Mouse (Mus musculus): ENCODE results near the gene Ctbp1. TPM values are rescaled to one million over a fixed set of nuclear protein-coding genes. Genes with fewer than 3 reads are reported as not detected.

Ctbp1 gene
- total and polyA plus RNA-seq, 2 experiments from 2014 or later, result 165 to 295 TPM

DNA sequence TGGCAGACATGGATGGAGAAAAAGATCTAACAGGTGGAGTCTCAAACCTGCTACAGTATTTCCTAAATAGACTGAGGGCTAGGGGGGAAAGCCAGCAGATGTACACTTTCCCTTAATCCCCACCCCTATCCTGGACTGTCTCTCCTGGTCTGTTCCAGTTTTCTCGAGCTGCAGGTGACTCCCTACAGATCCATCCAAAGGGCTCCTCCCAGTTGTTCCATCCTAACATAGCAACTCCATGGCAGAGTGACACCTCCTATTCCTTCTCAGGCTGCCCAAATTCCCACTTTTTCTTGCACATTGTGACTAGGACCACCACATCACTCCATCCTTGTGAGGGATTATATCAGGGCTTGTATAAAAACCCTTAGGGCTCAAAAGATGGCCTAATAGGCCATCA is 960 bp upstream of the Ctbp1 start:
- Histone ChIP-seq H3K9ac (replicated peaks; ENCODE audit: low read depth, low read length) (no peak overlapping the region), H3K27me3 (ENCODE audit: control insufficient read depth, insufficient read depth, low read length) (no peaks in the 10 kb centered on the region), H3K4me2 (ENCODE audit: low read depth, low read length) (peak overlapping the region; percentile 84; the same call in 1 of the 2 replicates), H3K36me3 (replicated peaks; ENCODE audit: control insufficient read depth, insufficient read depth, low read length) (no peaks in the 10 kb centered on the region), H3K4me1 (ENCODE audit: control insufficient read depth, insufficient read depth) (peaks cover 30% of the 10 kb centered on the region), H3K4me3 (ENCODE audit: low read depth, low read length) (peak overlapping the region; percentile 77; the same call in 1 of the 2 replicates), H3K27ac (ENCODE audit: low read depth) (no peak overlapping the region), H3K9me3 (replicated peaks; ENCODE audit: control insufficient read depth, low read length) (no peaks in the 10 kb centered on the region)
- no peak for TF ChIP-seq CTCF (IDR thresholded peaks at IDR 0.05; ENCODE audit: low read depth)
- no peak for TF ChIP-seq EP300 (IDR thresholded peaks at IDR 0.05; ENCODE audit: low read depth)
- ATAC-seq (ENCODE audit: insufficient read depth, low read depth) (no peak), DNase-seq (ENCODE audit: low spot score) (no peak)
- 38% methylated on average over 1 of the region's 1 CpGs for WGBS

DNA sequence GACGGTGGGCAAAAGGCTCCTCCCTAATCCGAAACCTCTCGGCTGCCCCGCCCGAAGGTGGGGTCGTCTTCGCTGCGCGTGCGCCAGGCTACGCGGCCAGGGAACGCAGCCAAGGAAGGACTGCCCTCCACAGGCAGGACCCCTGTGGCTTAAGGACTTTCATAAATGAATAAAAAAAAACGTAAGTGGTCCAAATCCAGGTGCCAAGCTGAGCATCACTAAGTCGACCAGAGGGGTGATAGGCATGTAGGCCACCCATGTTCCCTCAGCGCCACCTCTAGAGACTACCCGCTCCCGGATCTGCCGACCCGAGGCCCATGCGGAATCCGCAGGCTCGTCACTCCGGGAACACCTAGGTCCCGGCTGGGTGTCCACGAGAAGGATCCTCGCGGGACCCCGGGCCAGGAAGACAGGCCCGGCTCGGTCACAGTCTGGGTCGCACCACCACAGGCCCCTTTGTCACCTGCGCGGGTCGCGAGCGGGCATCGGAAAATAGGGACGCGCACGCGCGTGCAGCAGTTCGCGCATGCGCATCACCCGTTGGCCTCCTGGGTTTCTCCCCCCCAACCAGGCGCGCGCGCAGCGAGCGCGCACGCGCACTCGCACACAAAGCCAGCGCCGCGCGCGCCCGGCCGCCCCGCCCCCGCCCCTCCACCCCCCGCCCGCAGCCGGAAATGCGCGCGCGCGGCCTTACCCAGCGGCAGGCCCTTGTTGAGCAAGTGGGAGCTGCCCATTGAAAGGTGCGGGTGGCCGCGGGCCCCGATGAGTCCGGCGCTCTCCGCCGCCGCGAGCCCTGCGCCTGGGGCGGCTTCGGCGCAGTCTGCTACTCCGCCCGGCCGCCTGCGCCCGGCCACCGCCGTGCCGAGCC is 475 bp downstream of the Ctbp1 start:
- ATAC-seq (ENCODE audit: insufficient read depth, low read depth) (peak; percentile 59), DNase-seq (ENCODE audit: low spot score) (peak; percentile 86)
- H3K27ac ChIP-seq (ENCODE audit: low read depth), result peak overlapping the region; percentile 97
- peak overlapping the region; percentile 77 for H3K4me3 ChIP-seq (ENCODE audit: low read depth, low read length)
- H3K27me3 ChIP-seq (ENCODE audit: control insufficient read depth, insufficient read depth, low read length), result no peaks in the 10 kb centered on the region
- peak overlapping the region; percentile 77 for H3K9ac ChIP-seq (replicated peaks; ENCODE audit: low read depth, low read length)
- TF ChIP-seq EP300 (IDR thresholded peaks at IDR 0.05; ENCODE audit: low read depth) (no peak), CTCF (IDR thresholded peaks at IDR 0.05; ENCODE audit: low read depth) (peak; percentile 16; the same call in 1 of the 2 replicates)
- no peaks in the 10 kb centered on the region for H3K9me3 ChIP-seq (replicated peaks; ENCODE audit: control insufficient read depth, low read length)
- peak overlapping the region; percentile 84 for H3K4me2 ChIP-seq (ENCODE audit: low read depth, low read length)
- WGBS, result under 1% methylated on average over 71 of the region's 97 CpGs
- H3K36me3 ChIP-seq (replicated peaks; ENCODE audit: control insufficient read depth, insufficient read depth, low read length), result peaks cover 2% of the 10 kb centered on the region
- H3K4me1 ChIP-seq (ENCODE audit: control insufficient read depth, insufficient read depth), result peaks cover 33% of the 10 kb centered on the region

DNA sequence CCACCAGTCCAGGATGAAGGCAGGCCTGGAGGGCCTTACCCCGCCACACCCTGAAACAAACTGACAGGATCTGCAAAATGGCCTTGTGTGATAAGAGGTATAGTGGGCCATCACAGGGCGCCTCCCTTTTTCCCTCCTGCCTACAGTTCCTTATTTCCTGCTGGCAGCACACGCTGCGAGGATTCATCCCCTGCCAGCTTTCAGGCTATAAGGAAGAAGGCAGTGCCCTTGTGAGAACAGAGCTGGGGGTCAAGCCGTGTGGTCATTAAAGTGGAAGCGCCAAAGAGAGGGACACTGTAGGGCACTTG is 1.1 kb downstream of the Ctbp1 start:
- H3K4me1 ChIP-seq (ENCODE audit: control insufficient read depth, insufficient read depth), result peaks cover 33% of the 10 kb centered on the region
- ATAC-seq (ENCODE audit: insufficient read depth, low read depth), result no peak
- no peaks in the 10 kb centered on the region for H3K9me3 ChIP-seq (replicated peaks; ENCODE audit: control insufficient read depth, low read length)
- peaks cover 8% of the 10 kb centered on the region for H3K36me3 ChIP-seq (replicated peaks; ENCODE audit: control insufficient read depth, insufficient read depth, low read length)
- H3K27me3 ChIP-seq (ENCODE audit: control insufficient read depth, insufficient read depth, low read length), result no peaks in the 10 kb centered on the region
- peak overlapping the region; percentile 97 for H3K27ac ChIP-seq (ENCODE audit: low read depth)
- TF ChIP-seq CTCF (IDR thresholded peaks at IDR 0.05; ENCODE audit: low read depth) (no peak), EP300 (IDR thresholded peaks at IDR 0.05; ENCODE audit: low read depth) (no peak)
- peak overlapping the region; percentile 77 for H3K9ac ChIP-seq (replicated peaks; ENCODE audit: low read depth, low read length)
- WGBS, result 3% methylated on average over 6 of the region's 6 CpGs
- peak overlapping the region; percentile 84 for H3K4me2 ChIP-seq (ENCODE audit: low read depth, low read length)
- H3K4me3 ChIP-seq (ENCODE audit: low read depth, low read length), result peak overlapping the region; percentile 77
- no peak for DNase-seq (ENCODE audit: low spot score)

DNA sequence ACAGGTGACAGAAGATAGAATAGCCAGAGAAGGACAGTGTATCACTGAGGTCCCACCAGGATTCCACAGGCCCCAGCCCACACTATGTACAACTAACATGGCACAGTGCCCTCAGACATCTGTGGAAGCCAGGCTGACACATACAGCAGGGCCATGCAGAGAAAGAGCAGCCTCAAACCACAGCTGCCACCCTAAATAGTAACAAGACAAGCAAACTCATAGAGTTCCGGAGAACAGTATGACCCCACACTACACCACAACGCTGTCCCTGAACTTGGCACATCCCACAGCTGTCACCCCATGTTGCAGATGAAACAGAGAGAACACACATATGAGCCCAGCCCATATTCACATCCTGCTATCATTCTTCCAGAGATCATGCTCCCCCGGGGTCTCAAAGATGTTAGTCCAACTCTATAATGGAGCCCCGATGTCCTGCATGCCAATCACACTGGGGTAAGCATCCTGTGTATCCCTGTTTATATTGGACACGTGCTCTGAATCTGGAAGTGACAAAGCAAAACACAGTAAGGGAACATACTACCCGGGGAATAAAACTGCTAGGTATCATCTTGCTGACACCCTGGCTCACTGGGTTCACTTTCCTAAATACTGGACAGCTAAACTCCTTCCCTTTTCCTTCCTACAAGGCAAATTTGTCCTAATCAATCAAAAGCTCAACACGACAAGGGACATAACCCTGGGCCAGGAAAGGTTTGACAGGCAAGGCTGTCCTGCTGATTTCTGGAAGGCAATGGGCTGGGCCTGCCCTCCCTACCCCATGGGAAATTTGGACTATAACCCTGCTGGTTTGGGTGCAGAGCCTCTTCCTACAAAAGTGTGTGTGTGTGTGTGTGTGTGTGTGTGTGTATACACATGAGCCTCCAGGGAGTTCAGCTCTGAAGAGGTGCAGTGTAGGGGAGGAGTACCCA is 1.7 kb downstream of the Ctbp1 start:
- DNase-seq (ENCODE audit: low spot score), result no peak
- peak overlapping the region; percentile 77 for H3K9ac ChIP-seq (replicated peaks; ENCODE audit: low read depth, low read length)
- TF ChIP-seq CTCF (IDR thresholded peaks at IDR 0.05; ENCODE audit: low read depth) (no peak), EP300 (IDR thresholded peaks at IDR 0.05; ENCODE audit: low read depth) (no peak)
- peaks cover 14% of the 10 kb centered on the region for H3K36me3 ChIP-seq (replicated peaks; ENCODE audit: control insufficient read depth, insufficient read depth, low read length)
- no peaks in the 10 kb centered on the region for H3K9me3 ChIP-seq (replicated peaks; ENCODE audit: control insufficient read depth, low read length)
- no peaks in the 10 kb centered on the region for H3K27me3 ChIP-seq (ENCODE audit: control insufficient read depth, insufficient read depth, low read length)
- H3K27ac ChIP-seq (ENCODE audit: low read depth), result peak overlapping the region; percentile 97
- H3K4me1 ChIP-seq (ENCODE audit: control insufficient read depth, insufficient read depth), result peaks cover 33% of the 10 kb centered on the region
- ATAC-seq (ENCODE audit: insufficient read depth, low read depth), result no peak
- peak overlapping the region; percentile 84 for H3K4me2 ChIP-seq (ENCODE audit: low read depth, low read length)
- H3K4me3 ChIP-seq (ENCODE audit: low read depth, low read length), result peak overlapping the region; percentile 77
- WGBS, result 36% methylated on average over 7 of the region's 7 CpGs

DNA sequence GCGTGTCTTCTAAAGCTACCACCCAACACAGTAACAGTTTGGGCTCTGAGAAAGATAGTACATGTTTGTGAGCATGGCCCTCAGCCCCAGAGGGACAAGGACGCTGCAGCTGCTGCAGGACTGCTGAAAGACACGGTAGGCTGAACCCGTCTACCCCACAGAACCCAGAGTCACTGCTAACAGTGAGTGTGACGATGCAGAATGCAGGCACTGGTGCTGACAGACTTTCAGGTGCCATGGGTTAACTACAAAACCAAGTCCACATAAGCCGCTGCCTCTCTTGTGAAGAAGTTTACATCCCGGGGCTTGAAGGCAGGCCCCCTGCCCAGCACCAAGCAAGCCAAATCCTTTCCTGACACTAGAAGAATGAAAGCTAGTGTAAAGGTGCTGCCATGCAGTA is 2.6 kb downstream of the Ctbp1 start:
- Histone ChIP-seq H3K9me3 (replicated peaks; ENCODE audit: control insufficient read depth, low read length) (no peaks in the 10 kb centered on the region), H3K9ac (replicated peaks; ENCODE audit: low read depth, low read length) (peak overlapping the region; percentile 3; the same call in 1 of the 2 replicates), H3K4me2 (ENCODE audit: low read depth, low read length) (no peak overlapping the region), H3K36me3 (replicated peaks; ENCODE audit: control insufficient read depth, insufficient read depth, low read length) (peaks cover 23% of the 10 kb centered on the region), H3K4me1 (ENCODE audit: control insufficient read depth, insufficient read depth) (peaks cover 33% of the 10 kb centered on the region), H3K4me3 (ENCODE audit: low read depth, low read length) (no peak overlapping the region), H3K27me3 (ENCODE audit: control insufficient read depth, insufficient read depth, low read length) (no peaks in the 10 kb centered on the region), H3K27ac (ENCODE audit: low read depth) (0 out of 2 replicates have a peak overlapping the region, but pooled peaks have one; percentile 21)
- no peak for TF ChIP-seq CTCF (IDR thresholded peaks at IDR 0.05; ENCODE audit: low read depth)
- TF ChIP-seq EP300 (IDR thresholded peaks at IDR 0.05; ENCODE audit: low read depth), result no peak
- no peak for DNase-seq (ENCODE audit: low spot score)
- ATAC-seq (ENCODE audit: insufficient read depth, low read depth), result no peak
- 56% methylated on average over 7 of the region's 7 CpGs for WGBS

All from heart, postnatal 0 days (tissue).